Mouse (Mus musculus): ENCODE data around the gene D430019H16Rik. TPM values are rescaled to one million over a fixed set of nuclear protein-coding genes. Genes with fewer than 3 reads are reported as not detected.

The D430019H16Rik gene
- polyA plus RNA-seq, 1 experiment from 2014 or later: 0.93 TPM

DNA sequence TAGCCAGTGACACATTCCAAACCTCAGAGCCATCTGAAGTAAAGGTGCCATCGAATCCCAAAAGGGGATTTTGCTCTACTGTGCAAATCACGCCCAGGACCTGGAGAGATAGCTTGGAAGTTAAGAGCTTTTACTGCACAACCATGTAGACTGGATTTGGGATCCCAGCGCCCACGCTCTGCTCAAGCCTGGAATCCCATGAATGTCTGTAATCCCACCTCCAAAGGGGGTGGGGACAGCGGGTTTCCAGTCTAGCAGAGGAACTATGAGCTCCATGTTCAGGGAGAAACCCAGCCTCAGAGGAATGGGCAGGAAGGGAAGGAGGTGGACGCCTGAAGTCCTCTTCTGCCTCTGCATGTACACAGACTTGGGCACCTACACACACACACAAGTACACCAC is 13.7 kb upstream of the D430019H16Rik start:
- WGBS: 67% methylated on average over 6 of the region's 6 CpGs
- no peak for DNase-seq (ENCODE audit: low spot score)
- no peak overlapping the region for H3K4me2 ChIP-seq

DNA sequence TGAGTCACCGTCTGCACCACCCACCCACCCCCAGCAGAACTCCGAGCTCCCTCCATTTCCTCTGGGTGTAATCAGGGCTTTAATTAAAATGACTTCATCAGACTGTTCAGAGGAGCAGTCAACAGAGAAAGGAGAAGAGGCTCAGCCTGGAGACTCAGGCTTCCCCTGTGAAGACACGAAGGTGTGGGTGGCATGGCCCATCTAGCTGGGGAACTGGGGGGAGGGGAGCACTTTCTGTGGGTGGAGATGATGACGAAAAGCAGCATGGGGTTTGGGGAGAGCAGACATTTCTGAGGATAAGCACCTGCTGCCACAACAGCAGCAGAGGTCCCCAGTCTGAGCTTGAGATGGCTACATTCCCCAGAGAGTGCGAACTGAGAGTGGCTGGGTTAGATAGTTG is 10.1 kb upstream of the D430019H16Rik start:
- Histone ChIP-seq H3K27me3 (replicated peaks; ENCODE audit: control insufficient read depth, insufficient read depth, low read length) (no peaks in the 10 kb centered on the region), H3K36me3 (ENCODE audit: control insufficient read depth, insufficient read depth, low read length) (no peaks in the 10 kb centered on the region), H3K9ac (ENCODE audit: low read depth, low read length) (no peak overlapping the region), H3K4me1 (replicated peaks; ENCODE audit: control insufficient read depth, insufficient read depth, low read length) (no peaks in the 10 kb centered on the region), H3K27ac (ENCODE audit: low read depth, low read length) (no peak overlapping the region), H3K9me3 (ENCODE audit: control insufficient read depth, low read length) (no peaks in the 10 kb centered on the region), H3K4me2 (no peak overlapping the region), H3K4me3 (ENCODE audit: low read depth, low read length) (no peak overlapping the region)
- no peak for DNase-seq (ENCODE audit: low spot score)
- ATAC-seq (replicated peaks; ENCODE audit: low FRiP score): no peak
- WGBS: 61% methylated on average over 5 of the region's 5 CpGs

More for the DNA sequence above, 13.7 kb upstream of the D430019H16Rik start:
- Histone ChIP-seq H3K27ac (ENCODE audit: low read depth, low read length) (no peak overlapping the region), H3K36me3 (ENCODE audit: control insufficient read depth, insufficient read depth, low read length) (no peaks in the 10 kb centered on the region), H3K9ac (ENCODE audit: low read depth, low read length) (no peak overlapping the region), H3K27me3 (replicated peaks; ENCODE audit: control insufficient read depth, insufficient read depth, low read length) (no peaks in the 10 kb centered on the region), H3K9me3 (ENCODE audit: control insufficient read depth, low read length) (no peaks in the 10 kb centered on the region), H3K4me3 (ENCODE audit: low read depth, low read length) (no peak overlapping the region), H3K4me1 (replicated peaks; ENCODE audit: control insufficient read depth, insufficient read depth, low read length) (no peaks in the 10 kb centered on the region)
- no peak for ATAC-seq (replicated peaks; ENCODE audit: low FRiP score)

DNA sequence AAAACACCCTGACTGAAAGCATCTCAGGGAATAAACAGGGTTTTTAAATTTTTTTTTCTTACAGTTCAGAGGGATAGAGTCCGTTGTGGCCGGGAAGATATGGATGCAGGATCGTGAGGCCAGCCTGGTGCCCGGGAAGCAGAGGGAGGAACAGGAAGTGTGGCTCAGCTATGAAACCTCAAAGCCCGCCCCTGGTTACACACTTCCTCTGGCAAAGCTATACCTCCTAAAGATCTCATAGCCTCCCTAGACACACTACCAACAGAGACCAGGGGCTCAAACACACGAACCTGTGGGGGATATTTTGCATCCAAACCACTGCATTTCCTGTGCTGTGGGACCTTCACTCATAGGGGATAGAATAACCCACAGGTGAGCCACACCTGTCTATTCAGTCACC is 7.9 kb upstream of the D430019H16Rik start:
- ATAC-seq (replicated peaks; ENCODE audit: low FRiP score) (no peak), DNase-seq (ENCODE audit: low spot score) (no peak)
- no peak overlapping the region for H3K4me3 ChIP-seq (ENCODE audit: low read depth, low read length)
- no peak overlapping the region for H3K4me2 ChIP-seq
- H3K27ac ChIP-seq (ENCODE audit: low read depth, low read length): no peak overlapping the region
- H3K4me1 ChIP-seq (replicated peaks; ENCODE audit: control insufficient read depth, insufficient read depth, low read length): no peaks in the 10 kb centered on the region
- 31% methylated on average over 6 of the region's 6 CpGs for WGBS
- no peak overlapping the region for H3K9ac ChIP-seq (ENCODE audit: low read depth, low read length)
- H3K27me3 ChIP-seq (replicated peaks; ENCODE audit: control insufficient read depth, insufficient read depth, low read length): no peaks in the 10 kb centered on the region
- no peaks in the 10 kb centered on the region for H3K9me3 ChIP-seq (ENCODE audit: control insufficient read depth, low read length)
- H3K36me3 ChIP-seq (ENCODE audit: control insufficient read depth, insufficient read depth, low read length): no peaks in the 10 kb centered on the region

DNA sequence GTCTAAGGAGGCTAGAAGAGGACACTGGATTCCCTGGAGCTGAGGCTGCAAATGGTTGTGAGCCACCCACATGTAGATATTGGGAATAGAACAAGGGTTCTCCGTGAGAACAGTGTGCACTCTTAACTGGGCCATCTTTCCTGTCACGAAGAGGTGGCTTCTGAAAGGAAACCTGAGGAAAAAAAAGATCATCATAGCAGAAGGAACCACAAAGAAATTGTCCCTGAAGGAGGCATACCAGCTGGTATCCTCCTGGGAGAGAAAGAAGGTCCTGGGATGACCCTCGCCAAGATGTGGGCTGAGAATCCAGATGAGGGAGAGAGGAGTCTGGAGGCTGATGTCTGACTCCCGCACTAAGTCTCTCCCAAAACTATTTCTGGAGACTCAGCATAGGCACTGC is 4.4 kb upstream of the D430019H16Rik start:
- H3K9ac ChIP-seq (ENCODE audit: low read depth, low read length): no peak overlapping the region
- WGBS: 75% methylated on average over 4 of the region's 4 CpGs
- ATAC-seq (replicated peaks; ENCODE audit: low FRiP score) (no peak), DNase-seq (ENCODE audit: low spot score) (no peak)
- no peak overlapping the region for H3K4me2 ChIP-seq
- H3K36me3 ChIP-seq (ENCODE audit: control insufficient read depth, insufficient read depth, low read length): no peaks in the 10 kb centered on the region
- H3K4me1 ChIP-seq (replicated peaks; ENCODE audit: control insufficient read depth, insufficient read depth, low read length): peaks cover 3% of the 10 kb centered on the region
- H3K27me3 ChIP-seq (replicated peaks; ENCODE audit: control insufficient read depth, insufficient read depth, low read length): 0 out of 2 replicates have a peak, but pooled peaks cover under 1% of the 10 kb centered on the region
- H3K4me3 ChIP-seq (ENCODE audit: low read depth, low read length): no peak overlapping the region
- H3K9me3 ChIP-seq (ENCODE audit: control insufficient read depth, low read length): no peaks in the 10 kb centered on the region
- H3K27ac ChIP-seq (ENCODE audit: low read depth, low read length): no peak overlapping the region

GRCm38 (mm10) chr12:105454258-105455062 is 804 bp downstream of the D430019H16Rik start:
- 11% methylated on average over 21 of the region's 21 CpGs for WGBS
- H3K36me3 ChIP-seq (ENCODE audit: control insufficient read depth, insufficient read depth, low read length): no peaks in the 10 kb centered on the region
- ATAC-seq (replicated peaks; ENCODE audit: low FRiP score): peak; percentile 35; the same call in 1 of the 2 replicates
- peak overlapping the region; percentile 54 for H3K4me3 ChIP-seq (ENCODE audit: low read depth, low read length)
- H3K27me3 ChIP-seq (replicated peaks; ENCODE audit: control insufficient read depth, insufficient read depth, low read length): 0 out of 2 replicates have a peak, but pooled peaks cover 5% of the 10 kb centered on the region
- DNase-seq (ENCODE audit: low spot score): peak; percentile 37
- peaks cover 5% of the 10 kb centered on the region for H3K4me1 ChIP-seq (replicated peaks; ENCODE audit: control insufficient read depth, insufficient read depth, low read length)
- H3K4me2 ChIP-seq: peak overlapping the region; percentile 73
- H3K9ac ChIP-seq (ENCODE audit: low read depth, low read length): peak overlapping the region; percentile 50; the same call in 1 of the 2 replicates
- no peak overlapping the region for H3K27ac ChIP-seq (ENCODE audit: low read depth, low read length)
- H3K9me3 ChIP-seq (ENCODE audit: control insufficient read depth, low read length): no peaks in the 10 kb centered on the region

- H3K27ac ChIP-seq (ENCODE audit: low read depth, low read length): no peak overlapping the region
- H3K4me2 ChIP-seq: peak overlapping the region; percentile 73
- H3K9me3 ChIP-seq (ENCODE audit: control insufficient read depth, low read length): no peaks in the 10 kb centered on the region
- 0 out of 2 replicates have a peak, but pooled peaks cover 5% of the 10 kb centered on the region for H3K27me3 ChIP-seq (replicated peaks; ENCODE audit: control insufficient read depth, insufficient read depth, low read length)
- peaks cover 5% of the 10 kb centered on the region for H3K4me1 ChIP-seq (replicated peaks; ENCODE audit: control insufficient read depth, insufficient read depth, low read length)
- WGBS: 12% methylated on average over 4 of the region's 4 CpGs
- peak overlapping the region; percentile 54; the same call in 1 of the 2 replicates for H3K4me3 ChIP-seq (ENCODE audit: low read depth, low read length)
- no peak overlapping the region for H3K9ac ChIP-seq (ENCODE audit: low read depth, low read length)
- ATAC-seq (replicated peaks; ENCODE audit: low FRiP score): no peak
- DNase-seq (ENCODE audit: low spot score): no peak
- H3K36me3 ChIP-seq (ENCODE audit: control insufficient read depth, insufficient read depth, low read length): no peaks in the 10 kb centered on the region
Observed at GRCm38 (mm10) chr12:105455063-105455559, 1.5 kb downstream of the D430019H16Rik start.

DNA sequence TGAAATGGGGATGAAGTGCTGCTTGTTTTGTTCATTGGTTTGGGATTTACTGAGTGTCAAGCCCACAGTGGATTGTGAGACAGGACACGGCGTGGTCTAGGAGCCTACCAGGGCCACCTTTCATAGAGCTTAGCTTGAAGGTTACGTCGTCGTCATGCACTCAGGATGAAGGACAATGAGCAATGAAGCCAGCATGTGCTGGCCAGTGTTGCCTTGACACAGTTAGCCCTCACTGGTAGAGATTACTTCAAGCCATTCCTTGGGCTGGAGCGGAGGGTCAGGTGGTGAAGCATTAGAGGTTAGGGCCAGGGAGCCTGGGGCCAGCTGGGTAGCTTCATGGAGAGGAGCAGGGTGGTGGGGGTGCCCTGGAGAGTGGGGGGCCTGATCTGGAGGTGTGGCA is 5.1 kb downstream of the D430019H16Rik start:
- H3K4me1 ChIP-seq (replicated peaks; ENCODE audit: control insufficient read depth, insufficient read depth, low read length): peaks cover 5% of the 10 kb centered on the region
- ATAC-seq (replicated peaks; ENCODE audit: low FRiP score): no peak
- no peaks in the 10 kb centered on the region for H3K36me3 ChIP-seq (ENCODE audit: control insufficient read depth, insufficient read depth, low read length)
- H3K27me3 ChIP-seq (replicated peaks; ENCODE audit: control insufficient read depth, insufficient read depth, low read length): 0 out of 2 replicates have a peak, but pooled peaks cover 5% of the 10 kb centered on the region
- H3K27ac ChIP-seq (ENCODE audit: low read depth, low read length): no peak overlapping the region
- H3K9me3 ChIP-seq (ENCODE audit: control insufficient read depth, low read length): no peaks in the 10 kb centered on the region
- no peak overlapping the region for H3K9ac ChIP-seq (ENCODE audit: low read depth, low read length)
- no peak for DNase-seq (ENCODE audit: low spot score)
- WGBS: 85% methylated on average over 6 of the region's 6 CpGs
- no peak overlapping the region for H3K4me3 ChIP-seq (ENCODE audit: low read depth, low read length)
- no peak overlapping the region for H3K4me2 ChIP-seq

DNA sequence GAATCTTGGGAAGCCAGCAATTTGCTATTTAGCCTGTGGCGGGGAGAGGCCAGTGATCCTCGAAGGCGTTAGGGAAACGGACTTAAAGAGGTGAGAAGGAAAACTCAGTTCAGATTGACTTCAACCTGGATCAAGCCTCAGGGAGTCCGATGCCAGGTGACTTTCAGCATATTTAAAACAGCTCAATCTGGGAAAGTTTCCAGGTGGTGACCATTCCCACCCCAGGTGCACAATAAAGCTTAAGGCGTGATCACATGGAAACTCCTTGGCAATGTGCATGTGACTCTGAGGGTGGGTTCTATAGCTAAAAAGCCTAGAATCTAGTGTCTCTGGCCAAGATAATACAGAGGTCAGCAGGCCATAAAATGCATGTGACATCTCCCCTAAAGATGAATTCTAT is 7.4 kb downstream of the D430019H16Rik start:
- ATAC-seq (replicated peaks; ENCODE audit: low FRiP score): no peak
- no peaks in the 10 kb centered on the region for H3K9me3 ChIP-seq (ENCODE audit: control insufficient read depth, low read length)
- no peaks in the 10 kb centered on the region for H3K36me3 ChIP-seq (ENCODE audit: control insufficient read depth, insufficient read depth, low read length)
- WGBS: 73% methylated on average over 6 of the region's 6 CpGs
- H3K9ac ChIP-seq (ENCODE audit: low read depth, low read length): no peak overlapping the region
- no peak overlapping the region for H3K4me3 ChIP-seq (ENCODE audit: low read depth, low read length)
- DNase-seq (ENCODE audit: low spot score): no peak
- H3K27ac ChIP-seq (ENCODE audit: low read depth, low read length): no peak overlapping the region
- no peaks in the 10 kb centered on the region for H3K4me1 ChIP-seq (replicated peaks; ENCODE audit: control insufficient read depth, insufficient read depth, low read length)
- H3K4me2 ChIP-seq: no peak overlapping the region
- no peaks in the 10 kb centered on the region for H3K27me3 ChIP-seq (replicated peaks; ENCODE audit: control insufficient read depth, insufficient read depth, low read length)

DNA sequence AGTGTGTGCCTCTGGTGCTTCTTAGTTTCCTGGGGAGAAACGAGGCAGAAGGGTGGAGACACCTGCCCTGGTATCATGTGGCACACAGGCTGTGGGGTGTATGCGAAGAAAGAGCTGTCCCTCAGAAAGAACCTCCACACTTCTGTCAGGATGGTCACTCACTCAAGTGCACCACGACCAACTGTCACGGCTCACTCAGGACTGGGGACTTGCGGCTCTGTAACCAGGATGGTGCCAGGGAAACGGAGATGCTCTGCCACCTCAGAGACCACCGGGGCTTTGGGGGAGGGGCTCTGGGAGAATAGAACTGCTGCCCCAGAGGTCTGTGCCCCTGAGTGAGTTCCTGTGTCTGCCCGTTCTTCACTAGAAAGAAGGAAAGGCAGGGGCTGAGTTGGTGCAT is 15.4 kb downstream of the D430019H16Rik start:
- DNase-seq (ENCODE audit: low spot score) (no peak), ATAC-seq (replicated peaks; ENCODE audit: low FRiP score) (no peak)
- 79% methylated on average over 8 of the region's 8 CpGs for WGBS
- Histone ChIP-seq H3K4me2 (no peak overlapping the region), H3K27ac (ENCODE audit: low read depth, low read length) (no peak overlapping the region), H3K9ac (ENCODE audit: low read depth, low read length) (no peak overlapping the region), H3K36me3 (ENCODE audit: control insufficient read depth, insufficient read depth, low read length) (no peaks in the 10 kb centered on the region), H3K27me3 (replicated peaks; ENCODE audit: control insufficient read depth, insufficient read depth, low read length) (no peaks in the 10 kb centered on the region), H3K9me3 (ENCODE audit: control insufficient read depth, low read length) (no peaks in the 10 kb centered on the region), H3K4me3 (ENCODE audit: low read depth, low read length) (no peak overlapping the region), H3K4me1 (replicated peaks; ENCODE audit: control insufficient read depth, insufficient read depth, low read length) (no peaks in the 10 kb centered on the region)
